Mouse (Mus musculus): ENCODE measurements at regions not wholly inside any gene's neighbourhood (a gene's known extent, or its start where the extent isn't known, plus 50 kb on each side); places are given as distances from the start of the nearest gene placed in this dataset.

- H3K27me3 ChIP-seq (ENCODE audit: control insufficient read depth, insufficient read depth, low read length): no peaks in the 10 kb centered on the region
- H3K4me1 ChIP-seq (replicated peaks; ENCODE audit: control insufficient read depth, insufficient read depth, low read length): no peaks in the 10 kb centered on the region
- no peak for DNase-seq
- TF ChIP-seq POLR2A (IDR thresholded peaks at IDR 0.05; ENCODE audit: control insufficient read depth, extremely low read depth, insufficient read depth, low read length, poor library complexity) (no peak), CTCF (IDR thresholded peaks at IDR 0.05; ENCODE audit: borderline replicate concordance, control insufficient read depth, extremely low read depth, insufficient read depth, low read length, poor library complexity) (no peak)
- no peak overlapping the region for H3K4me3 ChIP-seq (ENCODE audit: control insufficient read depth, insufficient read depth, low read length)
- no peaks in the 10 kb centered on the region for H3K36me3 ChIP-seq (ENCODE audit: control insufficient read depth, insufficient read depth, low read length)
- H3K27ac ChIP-seq (ENCODE audit: control insufficient read depth, insufficient read depth, low read length): no peak overlapping the region
- WGBS: 99% methylated on average over 5 of the region's 5 CpGs
Observed at GRCm38 (mm10) chr15:63674404-63674803, 170.6 kb downstream of the Gsdmc2 start.

- Histone ChIP-seq H3K4me1 (replicated peaks; ENCODE audit: control insufficient read depth, insufficient read depth, low read length) (no peaks in the 10 kb centered on the region), H3K27ac (ENCODE audit: control insufficient read depth, insufficient read depth, low read length) (no peak overlapping the region), H3K4me3 (ENCODE audit: control insufficient read depth, insufficient read depth, low read length) (no peak overlapping the region), H3K36me3 (ENCODE audit: control insufficient read depth, insufficient read depth, low read length) (no peaks in the 10 kb centered on the region), H3K27me3 (ENCODE audit: control insufficient read depth, insufficient read depth, low read length) (no peaks in the 10 kb centered on the region)
- TF ChIP-seq POLR2A (IDR thresholded peaks at IDR 0.05; ENCODE audit: control insufficient read depth, extremely low read depth, insufficient read depth, low read length, poor library complexity): no peak
- TF ChIP-seq CTCF (IDR thresholded peaks at IDR 0.05; ENCODE audit: borderline replicate concordance, control insufficient read depth, extremely low read depth, insufficient read depth, low read length, poor library complexity): no peak
- 76% methylated on average over 11 of the region's 11 CpGs for WGBS
- no peak for DNase-seq
Observed at GRCm38 (mm10) chr15:63671081-63671480, 173.9 kb downstream of the Gsdmc2 start.

- Histone ChIP-seq H3K4me1 (replicated peaks; ENCODE audit: control insufficient read depth, insufficient read depth, low read length) (no peaks in the 10 kb centered on the region), H3K4me3 (ENCODE audit: control insufficient read depth, insufficient read depth, low read length) (no peak overlapping the region), H3K36me3 (ENCODE audit: control insufficient read depth, insufficient read depth, low read length) (no peaks in the 10 kb centered on the region), H3K27me3 (ENCODE audit: control insufficient read depth, insufficient read depth, low read length) (no peaks in the 10 kb centered on the region), H3K27ac (ENCODE audit: control insufficient read depth, insufficient read depth, low read length) (no peak overlapping the region)
- DNase-seq: no peak
- TF ChIP-seq POLR2A (IDR thresholded peaks at IDR 0.05; ENCODE audit: control insufficient read depth, extremely low read depth, insufficient read depth, low read length, poor library complexity): no peak
- no peak for TF ChIP-seq CTCF (IDR thresholded peaks at IDR 0.05; ENCODE audit: borderline replicate concordance, control insufficient read depth, extremely low read depth, insufficient read depth, low read length, poor library complexity)
- WGBS: 92% methylated on average over 1 of the region's 1 CpGs
Observed at GRCm38 (mm10) chr15:63670561-63670960, 174.4 kb downstream of the Gsdmc2 start.

- DNase-seq: no peak
- no peaks in the 10 kb centered on the region for H3K4me1 ChIP-seq (replicated peaks; ENCODE audit: control insufficient read depth, insufficient read depth, low read length)
- TF ChIP-seq POLR2A (IDR thresholded peaks at IDR 0.05; ENCODE audit: control insufficient read depth, extremely low read depth, insufficient read depth, low read length, poor library complexity) (no peak), CTCF (IDR thresholded peaks at IDR 0.05; ENCODE audit: borderline replicate concordance, control insufficient read depth, extremely low read depth, insufficient read depth, low read length, poor library complexity) (no peak)
- no peak overlapping the region for H3K27ac ChIP-seq (ENCODE audit: control insufficient read depth, insufficient read depth, low read length)
- H3K4me3 ChIP-seq (ENCODE audit: control insufficient read depth, insufficient read depth, low read length): no peak overlapping the region
- no peaks in the 10 kb centered on the region for H3K36me3 ChIP-seq (ENCODE audit: control insufficient read depth, insufficient read depth, low read length)
- 68% methylated on average over 5 of the region's 5 CpGs for WGBS
- H3K27me3 ChIP-seq (ENCODE audit: control insufficient read depth, insufficient read depth, low read length): no peaks in the 10 kb centered on the region
Observed at GRCm38 (mm10) chr15:63667536-63667935, 177.4 kb downstream of the Gsdmc2 start.

- Histone ChIP-seq H3K4me3 (ENCODE audit: control insufficient read depth, insufficient read depth, low read length) (no peak overlapping the region), H3K4me1 (replicated peaks; ENCODE audit: control insufficient read depth, insufficient read depth, low read length) (no peaks in the 10 kb centered on the region)
Observed at GRCm38 (mm10) chr15:63665517-63665916, 179.5 kb downstream of the Gsdmc2 start.

GRCm38 (mm10) chr15:63664877-63665276 lies 180.1 kb downstream of the Gsdmc2 start:
- WGBS: 94% methylated on average over 2 of the region's 2 CpGs
- H3K36me3 ChIP-seq (ENCODE audit: control insufficient read depth, insufficient read depth, low read length): no peaks in the 10 kb centered on the region

More at GRCm38 (mm10) chr15:63665517-63665916, 179.5 kb downstream of the Gsdmc2 start:
- no peak for TF ChIP-seq CTCF (IDR thresholded peaks at IDR 0.05; ENCODE audit: borderline replicate concordance, control insufficient read depth, extremely low read depth, insufficient read depth, low read length, poor library complexity)
- no peak for TF ChIP-seq POLR2A (IDR thresholded peaks at IDR 0.05; ENCODE audit: control insufficient read depth, extremely low read depth, insufficient read depth, low read length, poor library complexity)
- DNase-seq: no peak
- H3K27me3 ChIP-seq (ENCODE audit: control insufficient read depth, insufficient read depth, low read length): no peaks in the 10 kb centered on the region
- 71% methylated on average over 4 of the region's 4 CpGs for WGBS
- no peaks in the 10 kb centered on the region for H3K36me3 ChIP-seq (ENCODE audit: control insufficient read depth, insufficient read depth, low read length)
- no peak overlapping the region for H3K27ac ChIP-seq (ENCODE audit: control insufficient read depth, insufficient read depth, low read length)

GRCm38 (mm10) chr15:63662183-63662582 lies 182.8 kb downstream of the Gsdmc2 start:
- H3K4me1 ChIP-seq (replicated peaks; ENCODE audit: control insufficient read depth, insufficient read depth, low read length): peaks cover 11% of the 10 kb centered on the region
- no peak overlapping the region for H3K27ac ChIP-seq (ENCODE audit: control insufficient read depth, insufficient read depth, low read length)
- TF ChIP-seq POLR2A (IDR thresholded peaks at IDR 0.05; ENCODE audit: control insufficient read depth, extremely low read depth, insufficient read depth, low read length, poor library complexity) (no peak), CTCF (IDR thresholded peaks at IDR 0.05; ENCODE audit: borderline replicate concordance, control insufficient read depth, extremely low read depth, insufficient read depth, low read length, poor library complexity) (no peak)
- no peaks in the 10 kb centered on the region for H3K36me3 ChIP-seq (ENCODE audit: control insufficient read depth, insufficient read depth, low read length)
- no peak for DNase-seq
- no peaks in the 10 kb centered on the region for H3K27me3 ChIP-seq (ENCODE audit: control insufficient read depth, insufficient read depth, low read length)
- no peak overlapping the region for H3K4me3 ChIP-seq (ENCODE audit: control insufficient read depth, insufficient read depth, low read length)
- 95% methylated on average over 3 of the region's 3 CpGs for WGBS

More at GRCm38 (mm10) chr15:63664877-63665276, 180.1 kb downstream of the Gsdmc2 start:
- H3K4me1 ChIP-seq (replicated peaks; ENCODE audit: control insufficient read depth, insufficient read depth, low read length): no peaks in the 10 kb centered on the region
- H3K27ac ChIP-seq (ENCODE audit: control insufficient read depth, insufficient read depth, low read length): no peak overlapping the region
- H3K27me3 ChIP-seq (ENCODE audit: control insufficient read depth, insufficient read depth, low read length): no peaks in the 10 kb centered on the region
- TF ChIP-seq CTCF (IDR thresholded peaks at IDR 0.05; ENCODE audit: borderline replicate concordance, control insufficient read depth, extremely low read depth, insufficient read depth, low read length, poor library complexity) (no peak), POLR2A (IDR thresholded peaks at IDR 0.05; ENCODE audit: control insufficient read depth, extremely low read depth, insufficient read depth, low read length, poor library complexity) (no peak)
- no peak for DNase-seq
- H3K4me3 ChIP-seq (ENCODE audit: control insufficient read depth, insufficient read depth, low read length): no peak overlapping the region
